Mouse (Mus musculus) spleen, postnatal 4 days (tissue): ENCODE measurements at regions not wholly inside any gene's neighbourhood (a gene's known extent, or its start where the extent isn't known, plus 50 kb on each side); places are given as distances from the start of the nearest gene placed in this dataset.

Experiments
- DNase-seq, 2 experiments: peaks; one replicate each; pipeline ENCODE4 v3.0.0; 2022; ENCODE audit warnings: low spot score in 2 of 2

GRCm38 (mm10) chr11:56290651-56291578, 250.1 kb upstream of the Nmur2 start:
- DNase-seq: no peak

GRCm38 (mm10) chr11:56285575-56286260, 244.9 kb upstream of the Nmur2 start:
- no peak for DNase-seq

- no peak for DNase-seq
Observed at GRCm38 (mm10) chr11:56281201-56281600, 240.4 kb upstream of the Nmur2 start.

GRCm38 (mm10) chr11:56280216-56280615, 239.4 kb upstream of the Nmur2 start:
- DNase-seq: no peak

GRCm38 (mm10) chr11:56269915-56270493, 229.2 kb upstream of the Nmur2 start:
- no peak for DNase-seq

- DNase-seq: no peak
Observed at GRCm38 (mm10) chr11:56262726-56263125, 221.9 kb upstream of the Nmur2 start.

GRCm38 (mm10) chr11:56256356-56256755, 215.5 kb upstream of the Nmur2 start:
- DNase-seq: no peak

- no peak for DNase-seq
Observed at GRCm38 (mm10) chr11:56254437-56254836, 213.6 kb upstream of the Nmur2 start.

- DNase-seq: no peak
Observed at GRCm38 (mm10) chr11:56247333-56247823, 206.6 kb upstream of the Nmur2 start.

- no peak for DNase-seq
Observed at GRCm38 (mm10) chr11:56246549-56247332, 205.9 kb upstream of the Nmur2 start.

- no peak for DNase-seq
Observed at GRCm38 (mm10) chr11:56244951-56245350, 204.1 kb upstream of the Nmur2 start.

- DNase-seq: no peak
Observed at GRCm38 (mm10) chr11:56243447-56243846, 202.6 kb upstream of the Nmur2 start.

- no peak for DNase-seq
Observed at GRCm38 (mm10) chr11:56238745-56239144, 197.9 kb upstream of the Nmur2 start.

- DNase-seq: no peak
Observed at GRCm38 (mm10) chr11:56224999-56225398, 184.2 kb upstream of the Nmur2 start.

GRCm38 (mm10) chr11:56215706-56216105, 174.9 kb upstream of the Nmur2 start:
- DNase-seq: no peak

- DNase-seq: no peak
Observed at GRCm38 (mm10) chr11:56201844-56202243, 161.0 kb upstream of the Nmur2 start.

GRCm38 (mm10) chr11:56195316-56195715, 154.5 kb upstream of the Nmur2 start:
- no peak for DNase-seq

GRCm38 (mm10) chr11:56193426-56193825, 152.6 kb upstream of the Nmur2 start:
- DNase-seq: no peak

GRCm38 (mm10) chr11:56173895-56174294, 133.1 kb upstream of the Nmur2 start:
- DNase-seq: no peak

- no peak for DNase-seq
Observed at GRCm38 (mm10) chr11:56173246-56173645, 132.4 kb upstream of the Nmur2 start.

- no peak for DNase-seq
Observed at GRCm38 (mm10) chr11:56169576-56169975, 128.8 kb upstream of the Nmur2 start.

- no peak for DNase-seq
Observed at GRCm38 (mm10) chr11:56166849-56167248, 126.0 kb upstream of the Nmur2 start.
